Mouse (Mus musculus) liver, embryonic 14.5 days (tissue): ENCODE results near the gene Kcnq4.

Experiments
- CTCF ChIP-seq: IDR thresholded peaks from 2 replicates; pipeline ENCODE4 v1.5.1; 2016; ENCODE audit warnings: antibody characterized with exemption, low read depth, control low read depth
- EP300 ChIP-seq: IDR thresholded peaks from 2 replicates; pipeline ENCODE4 v1.6.1; 2016; ENCODE audit warnings: antibody characterized with exemption, low read depth

DNA sequence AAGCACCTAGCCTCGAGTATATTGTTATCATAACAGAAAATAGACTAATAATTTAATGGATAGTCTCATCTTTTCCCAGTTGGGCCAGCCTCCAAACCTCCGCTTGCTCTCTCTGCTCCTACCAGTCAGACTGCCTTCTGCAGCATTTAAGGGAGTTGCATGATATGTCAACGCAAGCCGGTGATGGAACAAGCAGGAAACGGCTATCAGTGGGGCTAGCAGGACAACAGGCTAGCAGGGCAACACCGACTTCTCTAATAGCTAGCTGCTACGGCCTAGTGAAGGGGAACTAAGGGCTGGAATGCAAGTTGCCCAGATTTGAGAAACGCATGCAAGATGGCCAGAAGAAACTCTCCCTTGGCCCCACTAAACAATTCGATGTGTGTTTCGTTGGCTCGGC is 20.6 kb downstream of the Kcnq4 start:
- no peak for TF ChIP-seq EP300
- TF ChIP-seq CTCF: no peak
